Mouse (Mus musculus): ENCODE data around the gene Tex26. TPM values are rescaled to one million over a fixed set of nuclear protein-coding genes. Genes with fewer than 3 reads are reported as not detected.

Tex26 gene
- total RNA-seq, 1 experiment from 2014 or later: not detected

DNA sequence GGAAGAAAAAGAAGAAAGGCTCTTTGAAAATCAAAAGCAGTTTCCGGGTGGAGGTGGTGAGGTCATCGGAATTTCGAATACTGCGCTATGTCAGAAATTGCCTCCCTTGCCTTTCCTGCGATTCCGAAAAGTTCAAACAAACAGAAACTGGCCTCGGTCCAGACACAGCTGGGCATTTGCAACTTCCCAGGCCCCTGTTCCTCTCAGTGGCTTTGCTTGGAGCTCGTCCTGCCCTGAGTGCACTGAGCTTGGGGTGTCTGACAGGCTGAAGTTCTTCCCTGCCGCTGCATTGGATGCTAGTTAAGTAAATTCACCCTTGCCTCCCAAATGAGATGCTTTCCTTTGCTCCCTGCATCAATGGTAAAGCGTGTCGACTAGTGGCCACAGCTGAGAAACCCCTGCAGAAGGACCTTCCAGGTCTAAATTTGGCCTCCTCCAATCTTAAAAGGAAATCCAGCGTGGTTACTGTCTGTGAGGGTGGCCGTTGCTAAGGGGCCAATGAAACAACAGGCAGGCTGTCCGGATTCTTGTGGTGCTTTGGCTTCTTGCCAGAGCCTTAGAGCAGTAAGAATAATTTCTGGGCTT is 74.7 kb downstream of the Tex26 start:
- no peak for ATAC-seq (ENCODE audit: extremely low read depth, insufficient number of reproducible peaks, low FRiP score, poor library complexity, severe bottlenecking)

DNA sequence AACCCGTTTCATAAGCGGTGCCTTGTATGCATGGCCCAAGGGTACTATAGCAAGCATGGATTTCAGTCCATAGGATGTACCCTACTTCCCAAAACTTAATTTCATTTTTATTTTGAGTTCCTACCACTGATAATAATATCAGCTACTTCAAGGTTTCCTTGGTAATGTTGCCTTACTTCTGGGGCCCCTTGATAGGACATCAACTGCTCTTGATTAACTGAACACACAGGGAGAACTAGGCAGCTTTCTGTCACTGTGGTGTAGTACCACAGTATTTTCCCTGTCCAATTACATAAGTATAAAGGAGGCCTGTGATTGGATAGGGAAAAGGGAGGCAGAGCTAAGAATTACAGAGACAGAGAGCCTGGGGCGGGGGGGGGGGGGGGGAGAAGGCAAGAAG is 75.4 kb downstream of the Tex26 start:
- no peak for ATAC-seq (ENCODE audit: extremely low read depth, insufficient number of reproducible peaks, low FRiP score, poor library complexity, severe bottlenecking)

DNA sequence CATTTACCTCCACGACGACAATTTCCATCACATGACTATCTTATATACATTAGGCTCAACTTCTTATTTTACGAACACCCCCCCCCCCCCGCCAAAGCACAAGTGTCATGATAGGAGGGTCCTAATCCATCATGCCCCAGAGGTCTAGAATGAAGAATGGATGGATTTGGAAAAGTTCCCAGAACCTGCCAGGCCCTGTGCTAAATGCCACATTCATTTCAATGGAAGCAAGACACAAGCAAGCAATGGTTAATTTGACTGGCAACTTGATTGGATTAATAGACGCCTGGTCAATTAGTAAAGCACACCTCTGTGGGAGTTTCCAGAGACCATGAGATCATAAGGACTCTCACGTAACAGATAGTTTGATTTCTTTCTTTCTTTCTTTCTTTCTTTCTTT is 77.7 kb downstream of the Tex26 start:
- no peak for ATAC-seq (ENCODE audit: extremely low read depth, insufficient number of reproducible peaks, low FRiP score, poor library complexity, severe bottlenecking)

Other genes starting within 250 kb of the Tex26 start
- 1,084 and 1,252 TPM in 2 replicates for gene Alox5ap, start 174.9 kb upstream of the Tex26 start, total RNA-seq (2017)
- not detected in 2 replicates for gene Medag, start 27.9 kb upstream of the Tex26 start, total RNA-seq (2017)
- gene Wdr95, start 89.0 kb downstream of the Tex26 start, total RNA-seq (2017): 0.12 TPM in 2 replicates
- 26.4 and 29.6 TPM in 2 replicates for gene Hsph1, start 196.7 kb downstream of the Tex26 start, total RNA-seq (2017)
- gene B3glct, start 238.6 kb downstream of the Tex26 start, total RNA-seq (2017): 2.5 and 2.7 TPM in 2 replicates